Mouse (Mus musculus): Measurements from ENCODE around the gene Myocos.
"Not testable (repeated sequence)": the region's sequence is repeated elsewhere in the genome, so short reads cannot be mapped to it uniquely, and the experiment has no call there.

The Myocos gene

DNA sequence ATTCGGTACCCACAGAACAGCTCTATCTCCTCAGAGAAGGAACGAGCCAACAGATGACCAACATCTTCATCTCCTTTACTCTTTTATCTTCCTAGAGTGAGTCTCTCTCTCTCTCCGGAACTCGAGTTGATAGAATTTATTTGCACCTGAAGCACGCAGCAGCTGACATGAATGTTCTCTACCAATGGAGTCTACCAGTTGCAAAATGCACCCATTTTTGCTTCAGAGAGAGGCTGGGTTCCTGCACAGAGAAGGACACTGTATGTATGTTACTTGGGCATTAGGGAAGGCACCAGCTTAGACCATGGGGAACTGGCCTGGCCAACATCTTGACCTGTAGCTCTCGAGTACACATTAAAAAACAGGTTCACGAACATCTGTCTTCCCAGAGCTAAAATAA, at the start of gene Myocos:
TSS of gene Myocos (minus strand) at position 101 of the 400 bp plus-strand sequence.
- no peak for DNase-seq

DNA sequence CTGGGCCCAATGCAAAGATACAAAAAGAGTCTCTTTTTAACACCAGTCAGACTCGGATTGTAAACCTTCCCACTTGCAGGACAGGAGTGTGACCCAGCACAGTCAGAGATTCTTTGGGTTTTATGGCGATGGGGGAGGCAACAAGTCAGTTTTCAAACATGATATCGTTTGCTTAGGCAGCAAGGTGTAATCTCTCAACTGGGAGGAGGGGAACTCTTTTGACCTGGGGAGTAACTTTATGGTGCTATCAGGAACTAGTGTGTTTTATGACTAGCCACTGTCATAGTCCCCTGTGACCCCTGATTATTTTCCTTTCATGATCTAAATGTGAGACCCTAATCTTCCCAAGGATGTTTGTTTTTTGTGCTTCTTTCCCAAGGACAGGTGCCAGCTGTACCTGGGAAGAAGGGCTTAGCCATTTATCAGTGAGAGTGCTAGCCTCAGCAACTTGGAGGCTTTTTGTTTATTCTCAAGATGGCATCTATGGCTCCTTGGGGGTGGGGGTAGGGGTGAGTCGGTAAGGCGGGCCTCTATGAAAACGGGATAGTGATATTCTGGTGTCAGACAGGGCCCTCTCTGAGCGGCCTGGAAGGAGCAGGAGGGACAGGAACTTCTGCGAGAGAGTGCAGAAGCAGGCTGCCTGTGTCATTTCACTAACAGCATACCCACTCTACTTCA, 42.5 kb upstream of the Myocos start:
- DNase-seq, result no peak

DNA sequence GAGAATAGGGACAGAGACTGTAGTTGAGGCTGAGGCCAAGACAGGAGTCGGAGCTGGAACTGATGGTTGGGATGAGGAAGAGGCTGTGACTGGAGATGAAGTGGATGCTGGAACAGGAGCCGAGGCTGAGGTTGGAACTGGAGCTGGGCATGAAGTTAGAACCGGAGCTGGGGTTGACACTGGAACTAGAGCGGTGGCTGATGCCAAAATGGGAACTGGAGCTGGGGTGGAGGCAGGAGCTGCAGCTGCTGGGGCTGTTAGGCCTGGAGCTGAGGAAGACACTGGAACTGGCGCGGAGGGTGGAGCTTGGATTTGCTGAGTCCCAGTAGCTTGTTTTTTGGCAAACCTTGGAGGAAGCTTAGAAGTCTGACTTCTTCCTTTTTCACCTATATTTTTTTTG, 39.8 kb upstream of the Myocos start:
- DNase-seq, result no peak

DNA sequence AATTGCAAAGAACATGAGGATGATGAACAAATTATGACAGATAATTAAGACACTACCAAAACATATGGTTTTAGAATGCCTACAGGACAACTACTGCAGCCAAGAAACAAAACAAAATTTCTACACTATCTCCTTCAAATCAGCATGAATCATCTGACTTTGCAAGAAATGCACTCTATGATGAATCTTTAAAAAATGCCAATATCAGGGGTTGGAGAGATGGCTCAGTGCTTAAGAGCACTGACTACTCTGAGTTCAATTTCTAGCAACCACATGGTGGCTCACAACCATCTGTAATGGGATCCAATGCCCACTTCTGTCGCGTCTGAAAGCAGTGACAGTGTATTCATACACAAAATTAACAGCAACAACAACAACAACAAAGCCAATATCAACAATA, 35.7 kb upstream of the Myocos start:
- no peak for DNase-seq

DNA sequence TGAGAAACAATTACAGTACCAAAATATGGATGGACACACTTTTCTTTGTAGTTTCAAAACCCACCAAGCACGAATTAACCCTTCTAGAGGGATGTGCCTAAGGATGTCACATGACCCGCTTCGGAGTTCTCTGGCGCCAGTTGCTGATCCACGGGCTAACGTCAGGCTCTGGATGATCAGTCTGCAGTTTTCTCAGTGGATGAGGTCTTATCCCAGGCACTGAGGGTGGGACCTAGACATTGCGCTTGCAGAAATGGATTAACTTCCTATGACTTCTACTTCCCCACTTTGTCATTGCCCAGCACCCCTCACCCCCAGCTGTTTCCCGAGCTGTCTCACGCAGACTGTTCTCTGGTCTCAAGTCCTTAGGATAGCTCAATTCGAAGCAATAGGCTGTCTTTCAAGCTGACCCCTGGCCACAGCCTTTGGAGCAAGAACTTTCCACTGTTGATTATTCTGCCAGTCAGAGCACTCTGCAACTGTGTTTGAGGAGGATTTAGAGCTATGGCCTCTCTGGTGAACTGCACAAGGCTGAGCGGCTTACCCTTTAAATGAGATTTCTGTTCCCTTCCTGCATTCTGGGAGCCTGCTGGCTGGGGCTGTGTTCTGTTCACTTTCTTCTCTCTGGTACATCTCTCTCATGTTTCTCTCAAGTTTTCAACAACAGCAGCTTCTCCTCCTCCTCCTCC, 7.6 kb upstream of the Myocos start:
- DNase-seq, result no peak

DNA sequence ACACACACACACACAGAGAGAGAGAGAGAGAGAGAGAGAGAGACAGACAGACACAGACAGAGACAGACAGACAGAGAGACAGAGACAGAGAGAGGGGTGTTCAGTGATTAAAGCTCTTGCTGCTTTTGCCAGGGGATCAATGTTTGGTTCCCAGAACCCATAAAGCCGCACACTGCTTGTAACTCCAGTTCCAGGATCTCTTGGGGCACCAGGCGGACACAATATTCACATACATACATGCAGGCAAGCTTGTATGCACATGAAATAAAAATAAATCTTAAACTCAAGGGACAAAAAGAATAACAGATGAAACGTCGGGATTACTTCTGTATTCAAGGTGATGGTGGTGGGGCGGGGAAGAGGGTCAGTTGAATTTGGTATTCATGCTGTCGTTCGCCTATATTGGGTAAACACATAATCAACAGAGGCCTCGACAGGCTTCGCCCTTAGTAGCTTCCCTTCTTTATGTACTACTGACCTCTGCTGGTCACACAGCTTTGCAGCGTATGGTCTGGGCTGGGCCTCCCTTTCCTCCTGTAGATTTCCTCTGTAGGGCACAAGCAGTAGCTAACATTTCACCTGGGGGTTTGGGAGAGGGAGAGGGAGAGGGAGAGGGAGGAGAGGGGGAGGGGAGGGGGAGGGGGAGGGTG, 6.9 kb upstream of the Myocos start:
- DNase-seq, result peak; percentile 61

DNA sequence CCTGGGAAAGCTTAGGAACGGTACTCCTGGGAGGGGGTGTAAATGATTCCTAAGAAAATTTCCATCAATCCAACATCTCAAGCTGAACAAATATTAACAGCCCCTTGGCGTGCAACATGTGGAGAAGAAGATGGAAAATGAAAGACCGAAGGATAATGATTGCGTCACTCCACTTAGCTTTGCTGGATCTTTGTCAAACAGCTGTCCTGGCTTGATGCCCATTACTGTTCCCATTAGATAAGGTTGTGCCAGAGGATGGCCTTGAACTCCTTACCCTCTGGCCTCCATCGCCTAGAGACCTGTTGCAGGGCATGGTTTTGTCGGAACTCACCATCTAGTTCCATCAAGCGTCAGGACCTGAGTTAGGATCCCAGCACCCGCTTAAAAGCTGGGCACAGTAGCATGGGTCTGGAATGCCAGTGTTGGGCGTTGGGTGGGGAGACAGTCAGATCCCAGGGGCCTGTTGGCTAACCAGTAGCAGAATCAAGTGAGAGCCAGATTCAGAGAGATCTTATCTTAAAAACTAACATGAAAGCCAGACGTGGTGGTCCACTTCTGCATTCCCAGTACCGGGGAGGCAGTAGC, 2.3 kb upstream of the Myocos start:
- DNase-seq, result no peak

DNA sequence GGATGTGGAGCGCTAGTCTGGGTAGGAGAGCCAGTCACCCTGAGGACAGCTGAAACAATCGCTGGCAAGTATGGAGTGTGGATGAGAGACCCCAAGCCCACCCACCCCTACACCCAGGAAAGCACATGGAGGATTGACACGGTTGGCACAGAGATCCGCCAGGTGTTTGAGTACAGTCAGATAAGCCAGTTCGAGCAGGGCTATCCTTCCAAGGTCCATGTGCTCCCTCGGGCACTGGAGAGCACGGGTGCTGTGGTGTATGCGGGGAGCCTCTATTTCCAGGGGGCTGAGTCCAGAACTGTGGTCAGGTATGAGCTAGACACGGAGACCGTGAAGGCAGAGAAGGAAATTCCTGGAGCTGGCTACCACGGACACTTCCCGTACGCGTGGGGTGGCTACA, 9.6 kb downstream of the Myocos start:
- no peak for DNase-seq

DNA sequence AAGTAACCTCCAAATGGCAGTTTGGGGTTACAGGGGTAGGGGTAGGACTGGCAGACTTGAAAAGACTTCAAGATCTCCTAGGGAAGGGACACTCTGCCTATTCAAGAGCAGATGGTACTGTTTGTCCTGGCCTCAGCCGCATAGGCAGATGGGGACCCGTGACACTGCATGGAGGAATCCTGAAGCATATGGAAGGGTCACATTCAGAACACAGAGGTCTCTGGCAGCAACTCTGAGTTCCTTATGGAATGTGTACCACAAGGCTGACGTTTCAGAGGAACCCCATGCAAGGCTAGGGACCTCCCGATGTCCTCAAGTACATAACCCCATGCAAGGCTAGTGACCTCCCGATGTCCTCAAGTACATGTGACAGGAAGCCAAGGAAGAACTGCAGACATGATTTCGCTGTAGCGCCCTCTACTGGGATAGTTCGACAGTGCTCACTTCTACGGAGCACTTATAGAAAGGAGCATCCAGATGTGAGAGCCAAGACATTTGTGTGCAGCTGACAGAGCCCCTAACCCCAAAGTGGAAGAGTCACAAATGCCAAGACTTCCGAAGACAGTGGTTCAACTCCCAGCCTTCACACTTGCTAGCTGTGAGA, 11.8 kb downstream of the Myocos start:
- peak; percentile 44 for DNase-seq

DNA sequence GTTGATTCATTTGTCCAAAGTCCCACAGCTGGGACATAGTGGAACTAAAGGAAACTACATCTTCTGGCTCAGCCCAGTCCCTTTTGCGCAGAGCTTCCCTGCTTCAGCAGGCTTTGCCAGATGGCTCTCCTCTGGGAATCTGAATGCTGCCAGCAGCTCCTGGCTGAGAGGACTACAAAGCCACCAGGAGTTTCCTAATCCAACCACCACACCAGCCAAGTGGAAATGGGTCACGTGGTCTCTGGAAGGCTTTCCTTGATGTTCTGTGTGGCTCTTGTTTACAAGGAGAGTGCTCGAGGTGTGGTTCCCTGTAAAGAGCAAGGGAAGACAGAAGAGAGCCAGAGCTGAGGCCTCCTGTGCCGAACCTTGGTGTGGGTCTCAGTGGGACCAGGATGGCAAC, 14.3 kb downstream of the Myocos start:
- DNase-seq, result peak; percentile 87

DNA sequence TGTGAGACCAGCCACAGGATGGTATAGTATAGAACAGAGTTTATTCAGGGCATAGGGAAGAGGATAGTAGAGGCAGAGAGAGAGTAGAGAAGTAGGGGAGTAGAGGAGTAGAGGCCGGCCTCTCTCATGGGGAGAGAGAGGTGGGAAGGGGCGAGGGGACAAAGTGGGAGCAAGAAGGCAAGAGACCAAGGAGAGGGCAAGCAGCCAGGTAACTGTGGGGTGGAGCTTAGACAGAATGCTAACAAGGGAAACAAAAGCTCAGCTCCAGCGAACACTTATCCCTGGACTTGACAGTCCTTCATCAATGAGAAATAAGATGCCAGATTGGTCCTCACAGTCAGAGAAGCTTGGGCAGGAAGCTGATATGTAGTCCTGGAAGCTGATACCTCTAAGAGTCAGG, 15.4 kb downstream of the Myocos start:
- no peak for DNase-seq

DNA sequence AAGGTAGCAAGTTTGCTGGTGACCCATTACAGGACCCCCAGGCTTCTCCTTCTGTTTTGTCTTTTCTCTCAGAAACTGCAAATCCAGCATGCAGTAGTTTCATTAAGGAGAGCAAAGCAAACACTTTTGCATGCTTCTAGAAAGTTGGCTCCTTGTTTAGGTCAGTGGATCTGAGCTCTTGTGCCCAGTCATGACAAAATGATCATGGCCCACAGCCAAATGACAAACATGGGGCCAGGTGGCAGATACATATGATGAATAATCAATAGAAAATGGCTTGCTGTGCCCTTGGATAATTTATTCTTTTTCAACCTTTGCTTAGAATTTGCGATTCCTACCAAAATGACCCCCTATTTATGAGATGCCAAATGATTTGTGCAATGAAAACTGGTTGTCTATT, 18.2 kb downstream of the Myocos start:
- DNase-seq, result no peak

DNA sequence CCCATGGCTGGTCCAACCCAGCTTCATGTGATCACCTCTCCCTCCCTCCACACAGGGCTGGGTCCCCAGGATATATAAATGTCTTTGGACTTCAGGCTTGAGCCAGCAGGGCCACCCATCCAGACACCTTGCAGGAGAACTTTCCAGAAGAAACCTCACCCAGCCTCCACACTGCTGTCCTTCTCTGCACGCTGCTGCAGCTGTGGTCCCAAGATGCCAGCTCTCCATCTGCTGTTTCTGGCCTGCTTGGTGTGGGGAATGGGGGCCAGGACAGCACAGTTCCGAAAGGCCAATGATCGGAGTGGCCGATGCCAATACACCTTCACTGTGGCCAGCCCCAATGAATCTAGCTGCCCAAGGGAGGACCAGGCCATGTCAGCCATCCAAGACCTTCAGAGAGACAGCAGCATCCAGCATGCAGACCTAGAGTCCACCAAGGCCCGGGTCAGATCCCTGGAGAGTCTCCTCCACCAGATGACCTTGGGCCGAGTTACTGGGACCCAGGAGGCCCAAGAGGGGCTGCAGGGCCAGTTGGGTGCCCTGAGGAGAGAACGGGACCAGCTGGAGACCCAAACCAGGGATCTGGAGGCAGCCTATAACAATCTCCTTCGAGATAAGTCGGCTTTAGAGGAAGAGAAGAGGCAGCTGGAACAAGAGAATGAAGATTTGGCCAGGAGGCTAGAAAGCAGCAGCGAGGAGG, 18.8 kb downstream of the Myocos start, which contains the start of gene Myoc:
TSS of gene Myoc (plus strand) at position 105 of the 700 bp plus-strand sequence.
- no peak for DNase-seq

DNA sequence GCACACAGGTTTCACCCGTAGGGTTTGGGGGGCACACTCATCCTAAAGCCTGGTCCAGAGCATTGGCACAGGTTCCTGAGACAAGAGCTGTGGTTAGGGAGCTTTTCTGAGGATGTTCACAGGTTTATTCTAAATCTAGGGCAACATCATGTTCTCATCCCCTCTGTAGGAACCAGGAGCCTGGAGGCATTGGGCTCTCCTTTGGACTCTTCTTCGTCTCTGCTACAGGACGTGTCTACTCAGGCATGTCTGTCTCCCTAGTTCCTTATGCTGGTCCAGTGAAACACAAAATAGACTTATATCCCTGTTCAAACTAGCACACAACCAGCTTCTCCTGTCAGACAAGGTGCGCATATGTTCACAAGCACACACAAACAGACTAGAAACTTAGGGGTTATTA, 19.5 kb downstream of the Myocos start:
- DNase-seq, result no peak

DNA sequence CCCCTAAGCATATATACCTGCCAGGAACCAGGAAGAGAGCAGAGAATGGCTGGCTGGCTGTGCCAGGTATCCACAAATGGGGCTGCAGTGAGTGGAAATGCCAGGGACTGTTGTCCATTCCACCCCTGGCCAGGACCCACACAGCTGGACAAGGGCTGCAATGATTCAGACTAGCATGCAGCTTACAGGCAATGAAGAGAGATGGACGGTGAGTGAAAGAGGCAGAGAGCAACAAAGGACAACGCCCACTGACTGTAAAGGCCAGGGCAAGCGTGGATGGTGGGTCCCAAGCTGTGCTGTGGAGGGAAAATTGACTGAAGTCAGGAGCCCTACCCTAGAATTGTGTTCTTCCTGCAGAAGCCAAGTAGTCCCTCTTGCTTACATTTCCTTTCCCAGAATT, 21.5 kb downstream of the Myocos start:
- no peak for DNase-seq

DNA sequence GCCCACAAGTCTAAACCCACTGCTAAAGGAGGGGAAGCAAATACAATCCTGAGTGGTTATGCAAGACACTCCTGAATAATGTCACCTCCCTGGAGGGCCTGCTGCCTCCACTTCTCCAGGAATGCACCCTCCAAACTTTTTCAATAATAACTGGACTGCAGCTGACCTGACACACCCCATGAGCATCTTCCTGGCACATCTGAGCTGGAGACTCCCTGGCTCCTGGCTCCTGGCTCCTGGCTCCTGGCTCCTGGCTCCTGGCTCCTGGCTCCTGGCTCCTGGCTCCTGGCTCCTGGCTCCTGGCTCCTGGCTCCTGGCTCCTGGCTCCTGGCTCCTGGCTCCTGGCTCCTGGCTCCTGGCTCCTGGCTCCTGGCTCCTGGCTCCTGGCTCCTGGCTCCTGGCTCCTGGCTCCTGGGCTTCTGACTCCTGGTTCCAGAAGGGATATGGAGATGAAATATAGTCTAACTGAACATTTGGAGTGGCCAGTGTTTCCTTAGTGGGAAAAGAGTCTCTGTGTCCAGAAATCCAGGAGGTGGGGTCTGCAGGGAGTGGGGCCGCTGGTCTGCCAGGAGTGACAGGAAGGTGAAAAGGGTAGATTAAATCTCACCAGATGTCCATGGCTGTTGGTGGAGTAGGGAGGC, 22.6 kb downstream of the Myocos start:
- peak; percentile 55 for DNase-seq

DNA sequence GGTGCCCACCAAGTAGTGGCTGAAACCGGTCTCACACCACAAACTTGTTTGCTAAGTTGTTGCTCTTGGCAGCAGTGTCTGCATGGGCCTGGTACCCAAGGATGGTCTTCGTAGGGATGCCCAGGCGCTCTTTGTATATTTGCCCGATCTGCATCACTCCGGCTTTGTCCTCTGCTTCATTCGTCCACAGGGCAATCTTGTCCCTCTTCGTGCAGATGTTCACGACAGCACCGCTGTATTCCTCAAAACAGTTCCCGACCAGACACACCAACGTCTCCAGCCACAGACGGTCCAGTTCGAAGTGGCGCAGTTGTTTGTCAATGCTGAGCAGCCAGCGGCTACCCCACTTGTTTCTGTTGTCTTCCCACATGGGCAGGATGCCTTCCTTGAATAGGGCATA, 29.7 kb downstream of the Myocos start:
- not testable (repeated sequence) for DNase-seq

DNA sequence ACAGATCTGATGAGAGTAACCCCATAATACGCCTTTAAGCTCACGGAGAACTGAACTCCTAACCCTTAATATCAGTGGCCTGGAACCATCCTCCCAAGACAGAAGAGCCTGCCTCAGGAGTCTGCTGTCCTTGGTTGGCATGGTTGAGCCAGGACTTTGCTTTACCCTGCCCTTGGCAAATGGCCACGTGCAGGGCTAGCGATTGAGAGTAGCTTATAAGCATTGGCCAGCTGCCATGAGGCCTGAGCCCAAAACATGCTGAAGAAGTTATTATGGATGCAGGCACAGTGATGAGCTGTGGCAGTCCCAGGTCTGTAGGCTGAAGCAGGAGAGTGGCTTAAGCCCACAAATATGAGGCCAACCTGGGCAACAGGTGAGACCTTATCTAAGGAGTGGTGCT, 30.2 kb downstream of the Myocos start:
- not testable (repeated sequence) for DNase-seq

DNA sequence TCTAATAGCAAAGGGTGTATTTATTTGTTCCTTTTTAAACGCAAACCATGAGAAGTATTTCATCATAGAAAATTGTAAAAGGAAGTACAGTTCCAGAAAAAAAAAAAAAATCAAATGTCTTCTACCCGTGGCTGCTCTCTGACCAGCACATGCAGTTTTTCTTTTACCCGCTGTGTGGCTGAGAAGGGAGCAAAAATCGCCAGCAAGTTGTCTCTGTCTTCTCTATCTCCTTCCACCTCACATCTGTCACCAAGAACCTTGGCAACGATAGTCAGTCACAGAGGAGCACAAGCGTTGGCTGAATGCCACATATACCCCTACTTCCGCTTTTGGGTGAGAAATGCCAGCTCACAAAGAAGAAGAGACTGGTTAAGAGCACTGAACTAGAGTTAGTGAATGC, 32.8 kb downstream of the Myocos start:
- DNase-seq, result no peak

DNA sequence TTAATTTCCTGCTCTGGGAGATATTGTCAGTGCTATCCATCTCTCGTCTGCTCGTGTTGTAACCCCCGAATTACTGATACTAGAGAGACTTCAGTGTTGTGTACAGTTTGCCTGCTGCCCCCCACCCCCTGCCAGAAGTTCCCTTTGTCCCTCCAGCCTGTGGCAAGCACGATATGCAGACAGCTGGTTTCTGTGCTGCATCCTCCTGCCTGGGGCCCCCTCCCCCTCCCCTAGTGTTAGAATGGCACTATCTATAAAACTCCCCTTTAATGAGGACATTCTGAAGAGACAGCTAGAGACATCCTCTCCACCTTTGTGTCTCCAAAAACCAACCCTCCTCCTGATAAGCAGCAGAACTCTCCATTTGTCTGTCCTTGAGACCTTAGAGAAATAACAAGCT, 34.1 kb downstream of the Myocos start:
- DNase-seq, result no peak

DNA sequence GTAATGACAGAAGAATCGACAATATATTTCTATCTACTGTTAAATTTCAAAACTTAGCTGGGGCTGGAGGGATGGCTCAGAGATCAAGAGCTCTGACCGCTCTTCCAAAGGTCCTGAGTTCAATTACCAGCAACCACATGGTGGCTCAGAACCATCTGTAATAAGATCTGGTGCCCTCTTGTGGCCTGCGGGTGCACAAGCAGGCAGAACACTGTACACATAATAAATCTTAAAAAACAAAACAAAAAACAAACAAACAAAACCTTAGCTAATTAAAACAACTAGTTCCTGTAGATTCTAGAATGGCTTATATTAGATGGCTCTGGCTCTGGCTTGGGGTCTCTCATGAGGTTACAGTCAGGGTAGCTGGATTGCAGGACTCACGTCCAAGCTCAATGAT, 37.5 kb downstream of the Myocos start:
- DNase-seq, result no peak

DNA sequence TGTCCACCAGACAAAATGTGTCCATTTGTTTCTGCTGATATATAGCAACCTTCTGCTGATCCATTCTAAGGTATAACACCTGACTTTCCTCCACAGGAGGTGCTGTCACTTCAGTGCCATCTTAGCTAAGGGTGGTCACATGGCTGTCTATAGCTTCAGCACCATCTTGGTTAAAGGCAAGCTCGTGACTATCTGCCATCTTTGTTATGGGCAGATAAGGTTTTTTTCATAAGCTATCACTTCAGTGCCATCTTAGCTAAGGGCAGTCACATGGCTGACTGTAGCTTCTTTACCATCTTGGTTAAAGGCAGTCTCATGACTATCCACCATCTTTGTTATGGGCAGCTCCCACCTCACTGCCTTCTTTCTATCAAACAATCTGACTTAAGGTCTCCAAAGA, 42.5 kb downstream of the Myocos start:
- DNase-seq, result no peak
